Mouse (Mus musculus) kidney, adult 2 months (tissue): ENCODE data around the gene Pparg. TPM values are rescaled to one million over a fixed set of nuclear protein-coding genes. Genes with fewer than 3 reads are reported as not detected.

Experiments used
- DNase-seq: peaks from one replicate; pipeline ENCODE4 v3.0.0; 2021
- H3K27ac ChIP-seq: fragments of 200-500 bp; 2 replicates; pipeline ENCODE4 v1.5.1; 2012; ENCODE audit warnings: low read depth, low read length, control low read depth, inconsistent platforms; ENCODE audit not compliant: insufficient read depth
- H3K27me3 ChIP-seq: fragments of 200-500 bp; replicated peaks from 2 replicates; pipeline ENCODE4 v1.6.1; 2012; ENCODE audit warnings: mild to moderate bottlenecking, moderate library complexity, low read length, inconsistent platforms; ENCODE audit not compliant: control insufficient read depth, insufficient read depth
- H3K36me3 ChIP-seq: fragments of 200-500 bp; 2 replicates; pipeline ENCODE4 v1.6.1; 2012; ENCODE audit warnings: mild to moderate bottlenecking, moderate library complexity, low read length, inconsistent platforms; ENCODE audit not compliant: control insufficient read depth, insufficient read depth
- H3K4me1 ChIP-seq: fragments of 200-500 bp; 2 replicates; pipeline ENCODE4 v1.6.1; 2011; ENCODE audit warnings: low read length; ENCODE audit not compliant: control insufficient read depth, insufficient read depth
- H3K4me3 ChIP-seq: fragments of 200-500 bp; 2 replicates; pipeline ENCODE4 v1.5.1; 2011; ENCODE audit warnings: mild to moderate bottlenecking, low read depth, low read length, control low read depth; ENCODE audit not compliant: insufficient read depth
- CTCF ChIP-seq: fragments of 200-500 bp; conservative IDR thresholded peaks from 2 replicates; pipeline ENCODE4 v1.5.1; 2011; ENCODE audit warnings: low read depth, mild to moderate bottlenecking, control low read depth, low read length, moderate library complexity, mixed read lengths; ENCODE audit not compliant: insufficient read depth, insufficient read length
- POLR2A ChIP-seq: fragments of 200-500 bp; IDR thresholded peaks from one replicate; pipeline ENCODE4 v1.6.1; 2011; ENCODE audit warnings: low read depth, low read length, control low read depth
- WGBS: fragments of 180-500 bp; shearing (Covaris S2); methylation state at CpG from one replicate; pipeline ENCODE4 v1.1.7; 2018; 5-methylcytosine and 5-hydroxymethylcytosine counted together
- polyA plus RNA-seq: library from polyadenylated mRNA; depleted of rRNA; stranded (reverse); fragments of >200 nt; gene quantifications from 2 replicates; pipeline ENCODE4 v1.2.3, GENCODE M21; 2012

Pparg gene
- polyA plus RNA-seq, 1 experiment: 13.5 TPM

GRCm38 (mm10) chr6:115463338-115463737, 102.6 kb downstream of the Pparg start:
- no peaks in the 10 kb centered on the region for H3K36me3 ChIP-seq
- WGBS: 19% methylated on average over 2 of the region's 2 CpGs
- no peak for DNase-seq

DNA sequence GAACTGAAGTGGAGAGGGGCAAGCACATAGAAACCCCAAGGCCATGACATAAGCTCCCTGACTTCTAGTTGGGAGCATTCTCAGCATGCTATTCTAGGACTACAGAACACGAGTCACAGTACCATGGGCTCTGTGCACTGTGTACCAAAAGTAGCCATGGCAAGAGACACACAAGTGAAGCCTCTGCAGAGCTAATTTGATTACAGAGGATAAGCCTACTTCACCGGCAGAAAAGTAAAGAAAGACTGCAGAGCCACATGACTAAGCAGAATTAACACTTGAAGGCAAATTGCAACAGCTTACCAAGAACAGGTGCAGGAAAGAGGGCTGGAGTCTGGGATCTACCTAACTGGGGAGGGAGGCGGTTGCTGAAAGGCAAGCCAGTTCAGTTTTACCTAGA, 103.9 kb downstream of the Pparg start:
- H3K4me1 ChIP-seq: no peaks in the 10 kb centered on the region
- no peak overlapping the region for H3K4me3 ChIP-seq
- 79% methylated on average over 3 of the region's 3 CpGs for WGBS
- DNase-seq: no peak
- TF ChIP-seq POLR2A (no peak), CTCF (no peak)
- no peaks in the 10 kb centered on the region for H3K27me3 ChIP-seq
- no peaks in the 10 kb centered on the region for H3K36me3 ChIP-seq
- no peak overlapping the region for H3K27ac ChIP-seq

More at GRCm38 (mm10) chr6:115463338-115463737, 102.6 kb downstream of the Pparg start:
- H3K27me3 ChIP-seq: no peaks in the 10 kb centered on the region
- TF ChIP-seq POLR2A (no peak), CTCF (no peak)
- peak overlapping the region; percentile 68 for H3K27ac ChIP-seq
- H3K4me3 ChIP-seq: no peak overlapping the region
- H3K4me1 ChIP-seq: no peaks in the 10 kb centered on the region

DNA sequence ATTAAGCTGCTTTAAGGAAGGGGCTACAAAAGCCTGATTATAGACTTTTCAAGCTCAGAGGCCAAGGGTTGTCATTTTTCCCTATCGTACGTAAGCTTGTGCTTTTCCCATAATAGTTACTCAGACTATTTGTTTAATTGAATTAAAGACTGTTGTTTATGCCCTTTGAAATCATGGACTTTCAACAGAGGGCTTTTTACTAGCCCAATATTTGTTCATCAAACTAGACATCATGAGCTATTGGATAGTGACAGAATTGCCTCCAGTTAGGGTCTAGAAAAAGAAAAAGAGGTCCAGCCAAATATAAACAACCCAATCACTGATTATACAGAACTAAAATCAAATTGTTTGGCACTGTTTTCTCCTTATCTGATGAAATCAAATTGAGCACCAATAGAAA, 104.7 kb downstream of the Pparg start:
- TF ChIP-seq CTCF: no peak
- TF ChIP-seq POLR2A: no peak
- no peak overlapping the region for H3K4me3 ChIP-seq
- no peak for DNase-seq
- no peak overlapping the region for H3K27ac ChIP-seq
- no peaks in the 10 kb centered on the region for H3K36me3 ChIP-seq
- no peaks in the 10 kb centered on the region for H3K27me3 ChIP-seq
- WGBS: 93% methylated on average over 2 of the region's 2 CpGs
- H3K4me1 ChIP-seq: peaks cover 5% of the 10 kb centered on the region; the same call in 1 of the 2 replicates

- H3K27ac ChIP-seq: no peak overlapping the region
- H3K27me3 ChIP-seq: no peaks in the 10 kb centered on the region
- H3K4me3 ChIP-seq: no peak overlapping the region
- no peaks in the 10 kb centered on the region for H3K36me3 ChIP-seq
- 64% methylated on average over 4 of the region's 4 CpGs for WGBS
- H3K4me1 ChIP-seq: peaks cover 5% of the 10 kb centered on the region; the same call in 1 of the 2 replicates
- DNase-seq: no peak
- TF ChIP-seq POLR2A (no peak), CTCF (no peak)
Measured at GRCm38 (mm10) chr6:115465876-115466275, 105.1 kb downstream of the Pparg start.

DNA sequence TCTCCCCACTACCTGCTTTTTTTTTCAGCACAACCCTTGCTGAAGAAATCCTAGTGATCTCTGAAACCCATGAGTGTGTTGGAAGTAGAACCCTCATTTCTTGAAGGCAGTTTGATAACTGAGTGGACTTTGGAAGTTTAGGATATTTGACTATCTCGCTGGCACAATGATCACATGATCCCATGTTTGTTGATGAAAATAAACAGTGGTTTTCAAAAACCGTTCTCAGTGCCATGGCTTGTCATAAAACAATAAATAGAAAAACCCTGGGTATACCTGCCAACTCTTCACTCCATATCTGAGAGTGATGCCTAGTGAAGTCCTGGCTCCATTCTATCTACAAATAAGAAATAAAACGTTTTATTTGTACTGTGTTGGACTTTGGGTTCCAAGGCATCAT, 105.8 kb downstream of the Pparg start:
- H3K4me1 ChIP-seq: peaks cover 5% of the 10 kb centered on the region; the same call in 1 of the 2 replicates
- no peaks in the 10 kb centered on the region for H3K27me3 ChIP-seq
- WGBS: 71% methylated on average over 3 of the region's 3 CpGs
- H3K4me3 ChIP-seq: no peak overlapping the region
- H3K27ac ChIP-seq: no peak overlapping the region
- no peak for DNase-seq
- no peak for TF ChIP-seq CTCF
- no peak for TF ChIP-seq POLR2A
- H3K36me3 ChIP-seq: no peaks in the 10 kb centered on the region

GRCm38 (mm10) chr6:115469666-115470581, 109.2 kb downstream of the Pparg start:
- WGBS: 39% methylated on average over 3 of the region's 3 CpGs
- H3K4me1 ChIP-seq: peaks cover 5% of the 10 kb centered on the region; the same call in 1 of the 2 replicates
- no peak overlapping the region for H3K4me3 ChIP-seq
- peak; percentile 77 for DNase-seq
- peak overlapping the region; percentile 64; the same call in 1 of the 2 replicates for H3K27ac ChIP-seq
- H3K27me3 ChIP-seq: no peaks in the 10 kb centered on the region
- no peak for TF ChIP-seq CTCF
- TF ChIP-seq POLR2A: no peak
- H3K36me3 ChIP-seq: no peaks in the 10 kb centered on the region

- TF ChIP-seq CTCF (no peak), POLR2A (no peak)
- Histone ChIP-seq H3K27ac (no peak overlapping the region), H3K4me1 (peaks cover 5% of the 10 kb centered on the region; the same call in 1 of the 2 replicates), H3K36me3 (no peaks in the 10 kb centered on the region), H3K27me3 (no peaks in the 10 kb centered on the region), H3K4me3 (no peak overlapping the region)
- no peak for DNase-seq
Measured at GRCm38 (mm10) chr6:115471956-115472355, 111.2 kb downstream of the Pparg start.
